Mouse (Mus musculus) bone marrow, adult 2 months (tissue): ENCODE results near the gene Hk2.

Source experiments
- CTCF ChIP-seq: fragments of 200-500 bp; IDR thresholded peaks from 2 replicates; pipeline ENCODE4 v1.5.1; 2011; ENCODE audit warnings: low read length, control low read depth; ENCODE audit not compliant: control insufficient read depth, insufficient read depth
- POLR2A ChIP-seq: fragments of 200-500 bp; IDR thresholded peaks from 2 replicates; pipeline ENCODE4 v1.6.1; 2011; ENCODE audit warnings: low read depth, mild to moderate bottlenecking, control low read depth, low read length, borderline replicate concordance; ENCODE audit not compliant: control insufficient read depth

- TF ChIP-seq POLR2A (no peak), CTCF (no peak)
Observed at GRCm38 (mm10) chr6:82770286-82770685, 4.0 kb downstream of the Hk2 start.
